Mouse (Mus musculus): ENCODE data around the gene Fosl1. TPM values are rescaled to one million over a fixed set of nuclear protein-coding genes. Genes with fewer than 3 reads are reported as not detected.
A peak's percentile ranks its signal among the peaks of the same experiment; 100 is the strongest.

Gene Fosl1
- polyA plus RNA-seq, 1 experiment from 2014 or later, result not detected

DNA sequence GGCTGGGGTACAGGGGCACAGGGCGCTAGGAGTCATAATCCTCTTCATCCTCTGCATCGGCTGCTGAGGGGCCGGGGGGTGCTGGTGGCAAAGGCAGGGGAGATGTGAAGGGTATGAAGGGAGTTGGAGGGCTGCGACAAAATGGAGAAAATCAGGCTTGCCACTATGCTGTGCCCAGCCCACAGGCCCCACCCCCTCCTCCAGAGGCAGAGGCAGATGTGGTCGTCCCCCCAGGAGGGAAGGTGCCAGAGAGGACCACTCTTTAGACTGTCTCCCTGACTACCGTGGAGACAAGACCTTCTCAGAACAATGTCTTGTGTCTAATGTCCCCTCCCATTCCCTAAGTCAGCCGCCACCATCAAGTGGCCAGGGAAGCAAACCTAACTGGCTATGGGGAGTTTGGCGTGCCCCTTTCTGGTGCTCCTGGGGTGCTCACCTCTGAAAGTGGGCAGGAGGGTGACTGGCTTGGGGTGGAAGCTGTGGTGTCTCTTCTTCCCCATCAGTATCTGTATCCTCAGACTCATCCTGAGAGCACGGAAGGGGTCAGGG, 24.4 kb upstream of the Fosl1 start:
- H3K36me3 ChIP-seq (ENCODE audit: control insufficient read depth, insufficient read depth, low read length), result peaks cover 40% of the 10 kb centered on the region
- H3K9me3 ChIP-seq (ENCODE audit: control insufficient read depth, low read length), result no peaks in the 10 kb centered on the region
- H3K27ac ChIP-seq (ENCODE audit: low read depth, low read length), result no peak overlapping the region
- H3K4me3 ChIP-seq (ENCODE audit: low read length), result peak overlapping the region; percentile 93
- H3K4me2 ChIP-seq (replicated peaks; ENCODE audit: low read depth, low read length), result peak overlapping the region; percentile 78
- WGBS, result 88% methylated on average over 9 of the region's 9 CpGs
- no peaks in the 10 kb centered on the region for H3K27me3 ChIP-seq (ENCODE audit: control insufficient read depth, insufficient read depth, low read length)
- peaks cover 25% of the 10 kb centered on the region for H3K4me1 ChIP-seq (ENCODE audit: control insufficient read depth, insufficient read depth, low read length)
- no peak for ATAC-seq (ENCODE audit: low FRiP score, low TSS enrichment)
- H3K9ac ChIP-seq (ENCODE audit: low read depth, low read length), result 0 out of 2 replicates have a peak overlapping the region, but pooled peaks have one; percentile 97

DNA sequence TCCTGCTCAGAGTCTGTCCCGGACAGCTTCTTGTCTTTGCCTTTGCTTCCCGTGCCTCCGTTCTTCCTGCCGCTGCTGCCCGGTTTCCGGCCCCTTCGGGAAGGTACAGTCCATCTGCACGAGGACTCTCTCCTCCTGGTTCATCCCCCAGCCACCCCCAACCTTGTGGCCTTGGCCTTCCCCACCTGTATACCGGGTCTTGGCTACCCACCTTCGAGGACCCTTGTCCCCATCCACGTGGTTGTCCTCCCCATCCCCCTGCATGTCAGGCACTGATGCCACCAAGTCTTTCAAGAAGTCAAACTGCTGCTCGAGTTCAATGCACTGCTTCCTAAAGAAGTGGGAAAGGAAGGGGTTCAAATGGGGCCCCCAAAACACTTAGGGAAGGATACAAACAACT, 23.8 kb upstream of the Fosl1 start:
- H3K4me1 ChIP-seq (ENCODE audit: control insufficient read depth, insufficient read depth, low read length), result peaks cover 25% of the 10 kb centered on the region
- H3K36me3 ChIP-seq (ENCODE audit: control insufficient read depth, insufficient read depth, low read length), result peaks cover 40% of the 10 kb centered on the region
- peak overlapping the region; percentile 93 for H3K4me3 ChIP-seq (ENCODE audit: low read length)
- no peak for ATAC-seq (ENCODE audit: low FRiP score, low TSS enrichment)
- no peaks in the 10 kb centered on the region for H3K27me3 ChIP-seq (ENCODE audit: control insufficient read depth, insufficient read depth, low read length)
- H3K9ac ChIP-seq (ENCODE audit: low read depth, low read length), result peak overlapping the region; percentile 97; the same call in 1 of the 2 replicates
- peak overlapping the region; percentile 78 for H3K4me2 ChIP-seq (replicated peaks; ENCODE audit: low read depth, low read length)
- H3K9me3 ChIP-seq (ENCODE audit: control insufficient read depth, low read length), result no peaks in the 10 kb centered on the region
- H3K27ac ChIP-seq (ENCODE audit: low read depth, low read length), result peak overlapping the region; percentile 83; the same call in 1 of the 2 replicates
- WGBS, result 60% methylated on average over 12 of the region's 12 CpGs

DNA sequence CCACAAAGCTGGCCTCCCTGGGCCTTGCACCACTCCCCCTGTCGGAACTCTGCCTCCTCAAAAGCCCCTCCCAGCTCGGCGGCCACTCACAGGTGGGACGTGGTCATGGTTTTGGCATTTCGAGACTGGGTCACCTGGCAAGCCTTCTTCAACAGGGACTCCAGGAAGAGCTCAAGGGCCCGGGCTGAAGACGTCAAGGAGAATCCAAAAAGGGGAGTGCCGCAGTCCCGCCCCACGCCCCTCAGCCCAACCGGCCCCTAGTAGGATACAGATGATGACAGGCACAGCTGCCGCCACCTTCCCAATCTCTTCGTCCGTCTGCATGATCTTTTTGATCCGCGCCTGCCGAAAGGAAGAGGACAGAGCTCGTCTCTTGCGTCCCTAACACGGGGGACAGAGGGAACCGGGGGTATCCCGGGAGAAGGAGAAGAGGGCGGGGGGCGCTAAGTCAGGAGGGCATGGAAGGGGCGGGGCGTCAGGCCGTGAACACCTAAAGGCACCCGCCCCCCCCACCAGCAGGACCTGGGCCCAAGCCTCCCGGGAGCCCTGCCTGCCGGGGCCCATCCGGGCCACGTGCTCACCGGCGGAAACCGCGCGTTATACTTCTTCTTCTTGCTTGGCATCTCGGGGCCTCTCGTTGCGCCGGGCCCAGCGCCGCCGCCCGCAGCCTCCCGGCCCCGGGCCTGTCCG, 23.1 kb upstream of the Fosl1 start:
- peak; percentile 64 for ATAC-seq (ENCODE audit: low FRiP score, low TSS enrichment)
- peak overlapping the region; percentile 83 for H3K27ac ChIP-seq (ENCODE audit: low read depth, low read length)
- H3K4me2 ChIP-seq (replicated peaks; ENCODE audit: low read depth, low read length), result peak overlapping the region; percentile 78
- no peaks in the 10 kb centered on the region for H3K27me3 ChIP-seq (ENCODE audit: control insufficient read depth, insufficient read depth, low read length)
- peaks cover 25% of the 10 kb centered on the region for H3K4me1 ChIP-seq (ENCODE audit: control insufficient read depth, insufficient read depth, low read length)
- peak overlapping the region; percentile 97 for H3K9ac ChIP-seq (ENCODE audit: low read depth, low read length)
- WGBS, result under 1% methylated on average over 46 of the region's 48 CpGs
- peaks cover 40% of the 10 kb centered on the region for H3K36me3 ChIP-seq (ENCODE audit: control insufficient read depth, insufficient read depth, low read length)
- H3K9me3 ChIP-seq (ENCODE audit: control insufficient read depth, low read length), result no peaks in the 10 kb centered on the region
- H3K4me3 ChIP-seq (ENCODE audit: low read length), result peak overlapping the region; percentile 93

DNA sequence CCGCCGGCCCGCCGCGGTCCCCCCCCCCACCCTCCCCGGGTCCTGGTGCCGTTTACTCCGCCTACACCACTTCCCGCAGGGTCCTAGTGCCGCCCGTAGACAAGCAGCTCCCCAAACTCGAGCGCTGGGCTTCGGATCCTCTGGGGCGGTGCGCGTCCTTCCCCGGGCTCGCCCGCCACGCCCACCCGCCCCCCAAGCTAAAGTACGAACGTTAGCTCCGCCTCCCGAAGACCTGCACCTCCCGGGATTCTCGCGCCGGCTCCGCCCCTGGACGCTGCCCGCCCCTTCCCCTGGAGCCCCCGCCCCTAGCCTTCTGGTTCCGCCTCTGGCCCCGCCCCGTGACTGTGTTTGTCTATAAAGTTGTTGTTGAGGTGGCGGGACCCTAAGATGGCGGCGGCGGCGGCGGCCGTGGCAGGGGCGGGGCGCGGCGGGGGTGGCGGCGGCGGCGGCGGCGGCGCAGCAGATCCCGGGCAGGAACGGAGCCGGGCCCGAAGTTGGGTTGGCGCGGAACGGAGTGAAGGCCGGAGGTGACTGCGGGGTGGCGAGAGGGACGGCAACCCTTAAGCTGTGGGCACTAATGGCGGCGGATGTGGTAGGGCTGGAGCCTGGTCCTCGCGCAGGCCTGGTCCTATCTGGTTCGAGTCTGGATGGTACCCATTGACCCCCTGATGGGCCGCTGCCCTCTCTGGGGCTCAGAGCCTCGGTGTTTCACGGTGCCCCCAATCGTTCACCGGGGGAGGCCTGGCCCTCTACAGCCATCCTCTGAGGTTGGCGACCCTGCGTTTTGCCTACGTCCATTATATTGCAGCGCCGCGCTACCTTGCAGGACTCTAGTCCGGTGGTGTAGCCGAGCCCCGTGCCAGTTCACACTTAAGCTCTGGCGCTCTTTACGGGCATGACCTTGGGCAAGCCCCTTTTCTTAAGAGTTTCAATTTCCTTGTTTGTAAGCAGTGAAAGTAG, 22.3 kb upstream of the Fosl1 start, which contains the start of the genes Drap1 and AI837181:
Gene Drap1 (minus strand): TSS at position 198 of the 960 bp plus-strand sequence.
Gene AI837181 (plus strand): TSS at position 363 of the 960 bp plus-strand sequence.
- Histone ChIP-seq H3K27ac (ENCODE audit: low read depth, low read length) (peak within 1 kb of the TSS; percentile 83), H3K27me3 (ENCODE audit: control insufficient read depth, insufficient read depth, low read length) (no peaks in the 10 kb centered on the region), H3K4me1 (ENCODE audit: control insufficient read depth, insufficient read depth, low read length) (peaks cover 25% of the 10 kb centered on the region), H3K9ac (ENCODE audit: low read depth, low read length) (peak within 1 kb of the TSS; percentile 97), H3K9me3 (ENCODE audit: control insufficient read depth, low read length) (no peaks in the 10 kb centered on the region), H3K36me3 (ENCODE audit: control insufficient read depth, insufficient read depth, low read length) (peaks cover 38% of the 10 kb centered on the region), H3K4me2 (replicated peaks; ENCODE audit: low read depth, low read length) (peak within 1 kb of the TSS; percentile 78), H3K4me3 (ENCODE audit: low read length) (peak within 1 kb of the TSS; percentile 93)
- ATAC-seq (ENCODE audit: low FRiP score, low TSS enrichment), result peak; percentile 94
- under 1% methylated on average over 78 of the region's 87 CpGs for WGBS

DNA sequence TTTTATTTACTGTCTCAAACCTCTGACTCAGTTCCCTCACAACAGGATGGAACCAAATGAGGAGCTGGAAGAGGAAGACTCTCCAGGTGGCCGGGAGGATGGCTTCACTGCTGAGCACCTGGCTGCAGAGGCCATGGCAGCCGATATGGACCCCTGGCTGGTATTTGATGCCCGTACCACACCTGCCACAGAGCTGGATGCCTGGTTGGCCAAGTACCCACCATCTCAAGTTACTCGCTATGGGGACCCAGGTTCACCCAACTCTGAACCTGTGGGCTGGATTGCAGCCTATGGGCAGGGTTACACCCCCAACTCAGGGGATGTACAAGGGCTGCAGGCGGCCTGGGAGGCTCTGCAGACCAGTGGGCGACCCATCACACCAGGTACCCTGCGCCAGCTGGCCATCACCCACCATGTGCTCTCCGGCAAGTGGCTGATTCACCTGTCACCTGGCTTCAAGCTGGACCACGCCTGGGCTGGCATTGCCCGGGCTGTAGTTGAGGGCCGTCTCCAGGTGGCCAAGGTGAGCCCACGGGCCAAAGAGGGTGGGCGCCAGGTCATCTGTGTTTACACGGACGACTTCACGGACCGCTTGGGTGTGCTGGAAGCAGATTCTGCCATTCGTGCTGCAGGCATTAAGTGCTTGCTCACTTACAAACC, 21.3 kb upstream of the Fosl1 start:
- peaks cover 30% of the 10 kb centered on the region for H3K36me3 ChIP-seq (ENCODE audit: control insufficient read depth, insufficient read depth, low read length)
- peak overlapping the region; percentile 97 for H3K9ac ChIP-seq (ENCODE audit: low read depth, low read length)
- H3K4me2 ChIP-seq (replicated peaks; ENCODE audit: low read depth, low read length), result peak overlapping the region; percentile 50
- 0 out of 2 replicates have a peak overlapping the region, but pooled peaks have one; percentile 79 for H3K27ac ChIP-seq (ENCODE audit: low read depth, low read length)
- H3K4me1 ChIP-seq (ENCODE audit: control insufficient read depth, insufficient read depth, low read length), result peaks cover 25% of the 10 kb centered on the region
- no peaks in the 10 kb centered on the region for H3K27me3 ChIP-seq (ENCODE audit: control insufficient read depth, insufficient read depth, low read length)
- peak overlapping the region; percentile 93 for H3K4me3 ChIP-seq (ENCODE audit: low read length)
- no peaks in the 10 kb centered on the region for H3K9me3 ChIP-seq (ENCODE audit: control insufficient read depth, low read length)
- no peak for ATAC-seq (ENCODE audit: low FRiP score, low TSS enrichment)
- WGBS, result 87% methylated on average over 18 of the region's 18 CpGs

DNA sequence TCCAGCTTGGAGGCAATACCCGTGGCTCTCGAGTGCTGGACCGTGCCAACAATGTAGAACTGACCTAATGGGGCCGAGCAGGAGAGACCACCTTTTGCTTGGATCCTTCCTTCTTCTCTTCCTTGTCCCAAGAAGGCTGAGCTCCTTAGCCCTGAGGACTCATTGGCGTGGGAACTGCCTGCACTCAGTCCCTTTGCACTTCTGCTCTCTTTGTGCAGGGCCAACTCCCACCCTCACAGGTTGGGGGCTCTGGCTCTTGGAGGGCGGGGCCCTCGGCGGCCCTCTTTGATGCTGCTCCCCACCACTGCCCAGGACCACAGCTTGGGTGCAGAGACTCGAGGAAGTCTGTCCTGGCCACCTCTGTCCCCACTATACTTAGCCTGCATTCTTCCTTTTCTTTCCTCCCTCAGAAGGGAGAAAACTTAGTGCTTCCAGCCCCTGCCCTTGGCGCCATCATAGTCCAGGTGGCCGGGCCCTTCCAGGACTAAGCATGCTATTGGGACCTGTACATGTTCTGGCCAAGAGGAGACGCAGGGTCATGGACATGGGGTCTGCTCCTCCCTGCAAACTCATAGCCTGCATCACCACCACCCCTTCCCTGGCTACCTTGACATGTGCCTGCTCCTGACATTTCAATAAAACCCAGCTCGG, 20.6 kb upstream of the Fosl1 start:
- peak overlapping the region; percentile 93; the same call in 1 of the 2 replicates for H3K4me3 ChIP-seq (ENCODE audit: low read length)

DNA sequence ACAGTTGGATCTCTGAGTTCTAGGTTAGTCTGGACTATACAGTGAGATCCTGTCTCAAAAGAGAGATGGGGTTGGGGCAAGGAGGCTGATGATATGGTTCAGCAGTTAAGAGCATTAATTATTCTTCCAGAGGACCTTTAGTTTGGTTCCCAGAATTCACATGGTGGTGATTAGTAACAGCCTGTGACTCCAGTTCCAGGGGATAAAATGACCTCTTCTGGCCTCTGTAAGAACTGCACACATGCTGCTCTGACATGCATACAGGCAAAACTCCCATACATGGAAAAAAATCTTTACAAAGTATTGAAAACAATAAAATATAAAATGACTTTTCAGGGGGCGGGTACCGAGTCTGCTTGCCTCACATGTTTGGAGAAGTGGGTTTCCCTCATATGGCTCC, 19.3 kb upstream of the Fosl1 start:
- Histone ChIP-seq H3K4me2 (replicated peaks; ENCODE audit: low read depth, low read length) (no peak overlapping the region), H3K27ac (ENCODE audit: low read depth, low read length) (no peak overlapping the region), H3K4me3 (ENCODE audit: low read length) (no peak overlapping the region), H3K9ac (ENCODE audit: low read depth, low read length) (no peak overlapping the region), H3K27me3 (ENCODE audit: control insufficient read depth, insufficient read depth, low read length) (no peaks in the 10 kb centered on the region), H3K36me3 (ENCODE audit: control insufficient read depth, insufficient read depth, low read length) (peaks cover 15% of the 10 kb centered on the region), H3K9me3 (ENCODE audit: control insufficient read depth, low read length) (no peaks in the 10 kb centered on the region), H3K4me1 (ENCODE audit: control insufficient read depth, insufficient read depth, low read length) (peaks cover 28% of the 10 kb centered on the region)
- no peak for ATAC-seq (ENCODE audit: low FRiP score, low TSS enrichment)
- 85% methylated on average over 2 of the region's 2 CpGs for WGBS

More for the DNA sequence above, 20.6 kb upstream of the Fosl1 start:
- peak overlapping the region; percentile 50 for H3K4me2 ChIP-seq (replicated peaks; ENCODE audit: low read depth, low read length)
- peaks cover 25% of the 10 kb centered on the region for H3K4me1 ChIP-seq (ENCODE audit: control insufficient read depth, insufficient read depth, low read length)
- H3K9me3 ChIP-seq (ENCODE audit: control insufficient read depth, low read length), result no peaks in the 10 kb centered on the region
- H3K9ac ChIP-seq (ENCODE audit: low read depth, low read length), result peak overlapping the region; percentile 13; the same call in 1 of the 2 replicates
- H3K27ac ChIP-seq (ENCODE audit: low read depth, low read length), result no peak overlapping the region
- H3K27me3 ChIP-seq (ENCODE audit: control insufficient read depth, insufficient read depth, low read length), result no peaks in the 10 kb centered on the region
- ATAC-seq (ENCODE audit: low FRiP score, low TSS enrichment), result no peak
- H3K36me3 ChIP-seq (ENCODE audit: control insufficient read depth, insufficient read depth, low read length), result peaks cover 26% of the 10 kb centered on the region
- WGBS, result 91% methylated on average over 13 of the region's 13 CpGs

DNA sequence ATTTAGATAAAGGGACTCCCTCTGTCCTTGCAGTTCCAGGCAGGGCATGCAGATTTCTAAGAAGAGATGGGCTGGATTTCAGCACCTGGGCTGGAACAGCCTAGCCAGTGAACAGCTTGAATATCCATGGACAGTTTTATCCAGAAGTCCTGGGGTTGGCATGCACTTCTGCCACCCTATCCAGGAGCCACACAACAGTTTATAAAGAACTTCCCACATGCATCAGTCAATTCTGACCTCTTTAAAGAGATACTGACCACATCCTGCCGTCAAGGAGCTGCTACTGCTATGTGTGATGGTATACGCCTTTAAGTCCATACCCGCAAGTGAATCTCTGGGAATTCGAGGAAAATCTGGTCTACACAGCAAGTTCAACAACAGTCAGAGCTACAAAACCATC, 18.1 kb upstream of the Fosl1 start:
- 88% methylated on average over 4 of the region's 4 CpGs for WGBS
- ATAC-seq (ENCODE audit: low FRiP score, low TSS enrichment), result no peak

More for the DNA sequence above, 18.1 kb upstream of the Fosl1 start:
- Histone ChIP-seq H3K4me3 (ENCODE audit: low read length) (no peak overlapping the region), H3K36me3 (ENCODE audit: control insufficient read depth, insufficient read depth, low read length) (peaks cover 15% of the 10 kb centered on the region), H3K4me1 (ENCODE audit: control insufficient read depth, insufficient read depth, low read length) (peaks cover 30% of the 10 kb centered on the region), H3K4me2 (replicated peaks; ENCODE audit: low read depth, low read length) (no peak overlapping the region), H3K27me3 (ENCODE audit: control insufficient read depth, insufficient read depth, low read length) (no peaks in the 10 kb centered on the region), H3K9ac (ENCODE audit: low read depth, low read length) (no peak overlapping the region), H3K27ac (ENCODE audit: low read depth, low read length) (no peak overlapping the region), H3K9me3 (ENCODE audit: control insufficient read depth, low read length) (no peaks in the 10 kb centered on the region)

All from kidney, embryonic 14.5 days (tissue).